In genomic region chr12:34332884-34333283, GRCm38 (mm10) we compare ENCODE assay signal across 13 mouse cellular contexts.
"Had no signal": no experiment of that assay in that cellular context is flagged by ENCODE, and none has a peak within 500 bp of the region (broad histone marks: within the 10 kb centered on the region; RNA-seq: fewer than 3 reads in every experiment).

No protein-coding gene starts in this region.

- H3K36me3 ChIP-seq: limb, embryonic 13.5 days; midbrain, embryonic 10.5 days; neural tube, embryonic 13.5 days had no signal

- H3K4me3 ChIP-seq: layer of hippocampus, adult 2 months; limb, embryonic 13.5 days; midbrain, embryonic 10.5 days; neural tube, embryonic 13.5 days had no signal

- ATAC-seq: midbrain, embryonic 16.5 days had no signal

- H3K4me1 ChIP-seq: limb, embryonic 13.5 days; midbrain, embryonic 10.5 days had no signal

- H3K27me3 ChIP-seq: limb, embryonic 13.5 days; neural tube, embryonic 13.5 days had no signal

- DNase-seq: kidney, adult 11 months; kidney, adult 9 months; kidney, postnatal 10 days; kidney, postnatal 4 days; left cerebral cortex, postnatal 4 days; lung, adult 18-20 months; retina, postnatal 1 day had no signal

- H3K27ac ChIP-seq: layer of hippocampus, adult 2 months; limb, embryonic 13.5 days; liver, embryonic 14.5 days; midbrain, embryonic 10.5 days; neural tube, embryonic 13.5 days had no signal
